Mouse (Mus musculus) testis, adult 2 months (tissue): Measurements from ENCODE around the gene Zfp804a.

Experiments
- CTCF ChIP-seq: fragments of 200-500 bp; IDR thresholded peaks from 2 replicates; pipeline ENCODE4 v1.5.1; 2012; ENCODE audit warnings: low read depth, mild to moderate bottlenecking, inconsistent platforms, low read length, moderate library complexity; ENCODE audit not compliant: control insufficient read depth, insufficient read depth, insufficient replicate concordance
- POLR2A ChIP-seq: fragments of 200-500 bp; IDR thresholded peaks from 2 replicates; pipeline ENCODE4 v1.6.1; 2012; ENCODE audit warnings: low read depth, mild to moderate bottlenecking, inconsistent platforms, low read length, moderate library complexity; ENCODE audit not compliant: control insufficient read depth

DNA sequence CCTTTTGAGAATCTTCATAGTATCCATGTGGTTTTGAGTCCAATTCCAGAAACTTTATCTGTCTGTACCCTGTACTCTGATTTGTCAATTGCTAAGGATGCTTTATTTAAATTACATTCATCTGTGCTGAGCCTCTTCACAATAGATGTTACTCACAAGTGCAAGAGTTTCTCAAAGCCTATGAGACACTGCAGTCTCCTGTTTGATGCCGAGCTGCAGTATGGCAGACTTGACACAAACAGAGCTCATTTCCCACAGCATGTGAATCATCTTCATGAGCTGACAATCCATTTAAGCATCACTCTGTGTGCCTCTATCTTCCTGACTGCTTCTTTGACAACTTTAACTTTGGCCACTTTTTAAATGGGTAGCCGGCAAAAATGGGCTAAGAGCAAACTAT, 60.6 kb downstream of the Zfp804a start:
- no peak for TF ChIP-seq POLR2A
- no peak for TF ChIP-seq CTCF
